Mouse (Mus musculus) T-cell, adult 2 months (primary cell): Measurements from ENCODE around the gene Cpne9.

ENCODE experiments used
- DNase-seq: peaks from one replicate; pipeline ENCODE4 v3.0.0; 2022; ENCODE audit warnings: low spot score

Cpne9 gene

GRCm38 (mm10) chr6:113282101-113282802 lies at the start of gene Cpne9:
TSS of gene Cpne9 (plus strand) at chr6:113282307.
- no peak for DNase-seq

GRCm38 (mm10) chr6:113235141-113235540 lies 47.0 kb upstream of the Cpne9 start:
- DNase-seq: no peak

- DNase-seq: peak; percentile 100
Measured at GRCm38 (mm10) chr6:113237542-113238270, 44.4 kb upstream of the Cpne9 start, which contains the start of gene Mtmr14. TSS of gene Mtmr14 (plus strand) at chr6:113237843.

GRCm38 (mm10) chr6:113238442-113238841 lies 43.7 kb upstream of the Cpne9 start:
- peak; percentile 12 for DNase-seq

- DNase-seq: no peak
Measured at GRCm38 (mm10) chr6:113242753-113243152, 39.4 kb upstream of the Cpne9 start.

- DNase-seq: no peak
Measured at GRCm38 (mm10) chr6:113245585-113245984, 36.5 kb upstream of the Cpne9 start.

- no peak for DNase-seq
Measured at GRCm38 (mm10) chr6:113250786-113251185, 31.3 kb upstream of the Cpne9 start.

- no peak for DNase-seq
Measured at GRCm38 (mm10) chr6:113251921-113252320, 30.2 kb upstream of the Cpne9 start.

GRCm38 (mm10) chr6:113254899-113255298 lies 27.2 kb upstream of the Cpne9 start:
- DNase-seq: no peak

GRCm38 (mm10) chr6:113261174-113261858 lies 20.8 kb upstream of the Cpne9 start:
- no peak for DNase-seq

- no peak for DNase-seq
Measured at GRCm38 (mm10) chr6:113263531-113263930, 18.6 kb upstream of the Cpne9 start.

GRCm38 (mm10) chr6:113264429-113264828 lies 17.7 kb upstream of the Cpne9 start:
- no peak for DNase-seq

GRCm38 (mm10) chr6:113266996-113267655 lies 15.0 kb upstream of the Cpne9 start:
- DNase-seq: no peak

GRCm38 (mm10) chr6:113267988-113268387 lies 14.1 kb upstream of the Cpne9 start:
- DNase-seq: no peak

GRCm38 (mm10) chr6:113272365-113272764 lies 9.7 kb upstream of the Cpne9 start:
- DNase-seq: no peak

- no peak for DNase-seq
Measured at GRCm38 (mm10) chr6:113276846-113277245, 5.3 kb upstream of the Cpne9 start.

GRCm38 (mm10) chr6:113281676-113282075 lies 431 bp upstream of the Cpne9 start:
- DNase-seq: no peak

GRCm38 (mm10) chr6:113282969-113283368 lies 862 bp downstream of the Cpne9 start:
- no peak for DNase-seq

GRCm38 (mm10) chr6:113283500-113283899 lies 1.4 kb downstream of the Cpne9 start:
- DNase-seq: no peak

GRCm38 (mm10) chr6:113284931-113285330 lies 2.8 kb downstream of the Cpne9 start:
- no peak for DNase-seq

GRCm38 (mm10) chr6:113286316-113286715 lies 4.2 kb downstream of the Cpne9 start:
- DNase-seq: no peak

GRCm38 (mm10) chr6:113287236-113287635 lies 5.1 kb downstream of the Cpne9 start:
- no peak for DNase-seq
